Mouse (Mus musculus) myocyte (in vitro differentiated cells): ENCODE results near the gene Ankrd40. TPM values are rescaled to one million over a fixed set of nuclear protein-coding genes. Genes with fewer than 3 reads are reported as not detected.

ENCODE experiments used
- H3K27me3 ChIP-seq: one replicate; pipeline ENCODE4 v1.6.1; 2011; ENCODE audit not compliant: control insufficient read depth, insufficient read depth, insufficient read length
- H3K36me3 ChIP-seq: one replicate; pipeline ENCODE4 v1.6.1; 2011; ENCODE audit not compliant: control insufficient read depth, insufficient read depth
- H3K4me2 ChIP-seq: one replicate; pipeline ENCODE4 v1.6.1; 2011; ENCODE audit warnings: low read depth, control low read depth
- H3K4me3 ChIP-seq: one replicate; pipeline ENCODE4 v1.5.1; 2011; ENCODE audit warnings: mild to moderate bottlenecking, control low read depth, moderate library complexity
- H3K79me2 ChIP-seq: one replicate; pipeline ENCODE4 v1.6.1; 2011; ENCODE audit not compliant: control insufficient read depth, insufficient read depth
- H3ac ChIP-seq: one replicate; pipeline ENCODE4 v1.6.1; 2011; ENCODE audit not compliant: control insufficient read depth, insufficient read length
- CEBPB ChIP-seq: IDR thresholded peaks from 2 replicates; pipeline ENCODE4 v1.6.1; 2011; ENCODE audit warnings: mild to moderate bottlenecking, moderate library complexity; ENCODE audit not compliant: poor library complexity, insufficient read depth, severe bottlenecking
- E2F4 ChIP-seq: IDR thresholded peaks from one replicate; pipeline ENCODE4 v1.6.1; 2011; ENCODE audit warnings: mild to moderate bottlenecking, control low read depth, moderate library complexity; ENCODE audit not compliant: insufficient read depth
- MAX ChIP-seq: IDR thresholded peaks from one replicate; pipeline ENCODE4 v1.6.1; 2011; ENCODE audit warnings: low read depth, mild to moderate bottlenecking, control low read depth
- MYOD1 ChIP-seq, 3 experiments: IDR thresholded peaks; one replicate each; pipeline ENCODE4 v1.6.1; 2011; ENCODE audit warnings: control low read depth in 2 of 3, low read depth in 2 of 3, mild to moderate bottlenecking in 2 of 3, moderate library complexity in 1 of 3; ENCODE audit not compliant: insufficient read length in 2 of 3, control insufficient read depth in 1 of 3
- MYOG ChIP-seq, 3 experiments: IDR thresholded peaks; one replicate each; pipeline ENCODE4 v1.6.1; 2011; ENCODE audit warnings: control low read depth in 2 of 3, low read depth in 2 of 3, mild to moderate bottlenecking in 2 of 3; ENCODE audit not compliant: insufficient read length in 2 of 3, control insufficient read depth in 1 of 3, insufficient read depth in 1 of 3
- POLR2A ChIP-seq: IDR thresholded peaks from one replicate; pipeline ENCODE4 v1.6.1; 2011; ENCODE audit warnings: low read depth, mild to moderate bottlenecking, control low read depth, moderate library complexity; ENCODE audit not compliant: insufficient read length
- POLR2AphosphoS2 ChIP-seq: IDR thresholded peaks from one replicate; pipeline ENCODE4 v1.6.1; 2011; ENCODE audit warnings: low read depth, control low read depth; ENCODE audit not compliant: insufficient read length
- REST ChIP-seq: IDR thresholded peaks from one replicate; pipeline ENCODE4 v1.6.1; 2011; ENCODE audit warnings: mild to moderate bottlenecking, control low read depth, moderate library complexity; ENCODE audit not compliant: insufficient read depth, insufficient read length
- SRF ChIP-seq: IDR thresholded peaks from one replicate; pipeline ENCODE4 v1.6.1; 2011; ENCODE audit warnings: low read depth; ENCODE audit not compliant: control insufficient read depth, insufficient read length
- TCF12 ChIP-seq: IDR thresholded peaks from one replicate; pipeline ENCODE4 v1.6.1; 2011; ENCODE audit warnings: mild to moderate bottlenecking, control low read depth; ENCODE audit not compliant: poor library complexity, insufficient read depth, severe bottlenecking
- TCF3 ChIP-seq: IDR thresholded peaks from one replicate; pipeline ENCODE4 v1.6.1; 2011; ENCODE audit warnings: low read depth, control low read depth; ENCODE audit not compliant: insufficient read length
- USF1 ChIP-seq: IDR thresholded peaks from one replicate; pipeline ENCODE4 v1.6.1; 2011; ENCODE audit warnings: low read depth, mild to moderate bottlenecking, control low read depth, moderate library complexity
- polyA plus RNA-seq: library from polyadenylated mRNA; unstranded; fragments of >200 nt; fragmentation: generic; extraction: Trizol; gene quantifications from one replicate; pipeline ENCODE4 v1.2.1, GENCODE M21; 2012; ENCODE audit warnings: missing spikeins

Gene Ankrd40
- polyA plus RNA-seq, 1 experiment = 105 TPM

DNA sequence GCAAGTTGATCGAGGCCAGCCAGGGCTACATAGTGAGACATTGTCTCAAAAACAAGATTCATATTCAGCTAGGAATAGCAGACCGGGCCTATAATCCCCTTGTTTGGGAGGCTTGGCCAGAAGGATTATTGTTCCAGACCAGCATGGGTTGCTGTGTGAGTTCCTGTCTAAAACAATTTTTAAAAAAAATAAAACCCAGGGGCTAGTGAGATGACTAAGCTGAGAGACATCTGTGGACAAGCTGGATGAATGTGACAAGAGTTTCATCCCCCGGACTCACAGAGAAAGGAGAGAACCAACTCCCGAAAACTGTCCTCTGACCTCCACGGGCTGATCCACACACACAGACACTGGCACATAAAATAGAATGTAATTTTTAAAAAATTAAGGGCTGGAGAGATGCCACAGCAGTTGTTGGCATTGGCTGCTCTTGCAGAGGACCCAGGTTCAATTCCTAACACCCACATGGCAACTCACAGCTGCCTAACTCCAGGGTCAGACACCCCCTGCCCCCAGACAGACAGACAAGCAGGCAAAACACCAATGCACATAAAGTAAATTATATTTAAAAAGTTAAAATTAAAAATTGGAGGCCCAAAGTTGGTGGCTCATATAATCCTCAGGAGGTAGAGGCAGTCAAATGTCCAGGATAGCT lies 4.4 kb upstream of the Ankrd40 start:
- peak overlapping the region; percentile 97 for H3K4me2 ChIP-seq

GRCm38 (mm10) chr11:94324618-94325017 lies 3.2 kb upstream of the Ankrd40 start:
- no peaks in the 10 kb centered on the region for H3K36me3 ChIP-seq

More for the DNA sequence above, 4.4 kb upstream of the Ankrd40 start:
- TF ChIP-seq MYOD1 (IDR thresholded peaks at IDR 0.05; ENCODE audit: control insufficient read depth in 1 of 3, insufficient read length in 2 of 3, low read depth in 2 of 3) (no peak), SRF (no peak), TCF3 (no peak), MYOG (IDR thresholded peaks at IDR 0.05; ENCODE audit: control insufficient read depth in 1 of 3, insufficient read depth in 1 of 3, insufficient read length in 2 of 3, low read depth in 2 of 3) (no peak)
- Histone ChIP-seq H3K79me2 (peaks cover 33% of the 10 kb centered on the region), H3K4me3 (no peak overlapping the region), H3ac (no peak overlapping the region), H3K36me3 (no peaks in the 10 kb centered on the region), H3K27me3 (no peaks in the 10 kb centered on the region)

DNA sequence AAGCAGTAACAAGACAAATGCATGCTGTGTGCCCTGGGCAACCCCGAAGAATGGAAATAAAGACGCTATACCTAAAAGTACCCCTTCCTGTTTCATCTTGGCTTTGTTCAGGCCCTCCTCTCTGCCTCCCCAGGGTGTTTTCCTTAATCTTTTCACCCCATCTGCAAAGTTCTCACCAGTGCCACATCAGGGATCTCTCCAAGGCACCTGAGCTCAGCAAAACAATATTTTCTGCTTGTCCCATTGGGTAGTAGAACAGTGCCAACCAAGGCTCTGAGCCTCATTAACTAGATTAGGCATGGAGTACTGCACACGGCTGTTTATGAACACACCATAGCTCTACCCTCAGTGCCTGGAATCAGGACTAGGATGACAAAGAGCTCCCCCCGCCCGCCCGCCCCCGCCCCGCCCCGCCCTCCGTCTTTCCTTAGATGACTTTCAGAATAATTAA lies 815 bp upstream of the Ankrd40 start:
- peak overlapping the region; percentile 53 for H3K4me3 ChIP-seq

More at GRCm38 (mm10) chr11:94324618-94325017, 3.2 kb upstream of the Ankrd40 start:
- peaks cover 33% of the 10 kb centered on the region for H3K79me2 ChIP-seq
- TF ChIP-seq E2F4 (no peak), TCF12 (no peak), MYOG (IDR thresholded peaks at IDR 0.05; ENCODE audit: control insufficient read depth in 1 of 3, insufficient read depth in 1 of 3, insufficient read length in 2 of 3, low read depth in 2 of 3) (no peak), CEBPB (no peak), SRF (no peak), POLR2AphosphoS2 (no peak), TCF3 (no peak), MAX (no peak), REST (no peak), POLR2A (no peak)
- no peak overlapping the region for H3ac ChIP-seq
- H3K4me2 ChIP-seq = peak overlapping the region; percentile 57
- H3K4me3 ChIP-seq = no peak overlapping the region
- no peaks in the 10 kb centered on the region for H3K27me3 ChIP-seq

GRCm38 (mm10) chr11:94328644-94329025 lies 834 bp downstream of the Ankrd40 start:
- H3K4me2 ChIP-seq = peak overlapping the region; percentile 94
- peaks cover 45% of the 10 kb centered on the region for H3K79me2 ChIP-seq
- no peaks in the 10 kb centered on the region for H3K27me3 ChIP-seq
- peak overlapping the region; percentile 53 for H3K4me3 ChIP-seq
- peak overlapping the region; percentile 94 for H3ac ChIP-seq
- peaks cover 11% of the 10 kb centered on the region for H3K36me3 ChIP-seq
- TF ChIP-seq CEBPB (no peak), USF1 (no peak), POLR2AphosphoS2 (no peak), SRF (no peak), MYOG (IDR thresholded peaks at IDR 0.05; ENCODE audit: control insufficient read depth in 1 of 3, insufficient read depth in 1 of 3, insufficient read length in 2 of 3, low read depth in 2 of 3) (no peak), REST (no peak), MYOD1 (IDR thresholded peaks at IDR 0.05; ENCODE audit: control insufficient read depth in 1 of 3, insufficient read length in 2 of 3, low read depth in 2 of 3) (no peak), TCF12 (no peak), TCF3 (no peak), E2F4 (no peak), POLR2A (no peak), MAX (no peak)

More for the DNA sequence above, 815 bp upstream of the Ankrd40 start:
- no peak for TF ChIP-seq SRF
- TF ChIP-seq MYOG (IDR thresholded peaks at IDR 0.05; ENCODE audit: control insufficient read depth in 1 of 3, insufficient read depth in 1 of 3, insufficient read length in 2 of 3, low read depth in 2 of 3) = no peak
- TF ChIP-seq MAX = no peak
- no peak for TF ChIP-seq USF1
- no peak for TF ChIP-seq E2F4
- no peak overlapping the region for H3ac ChIP-seq
- no peaks in the 10 kb centered on the region for H3K27me3 ChIP-seq
- peaks cover 37% of the 10 kb centered on the region for H3K79me2 ChIP-seq
- H3K4me2 ChIP-seq = peak overlapping the region; percentile 88
- peaks cover 10% of the 10 kb centered on the region for H3K36me3 ChIP-seq

GRCm38 (mm10) chr11:94329270-94329891 lies 1.6 kb downstream of the Ankrd40 start:
- Histone ChIP-seq H3K36me3 (peaks cover 11% of the 10 kb centered on the region), H3ac (no peak overlapping the region), H3K4me3 (peak overlapping the region; percentile 53), H3K4me2 (peak overlapping the region; percentile 94), H3K27me3 (no peaks in the 10 kb centered on the region), H3K79me2 (peaks cover 48% of the 10 kb centered on the region)
- TF ChIP-seq MYOD1 (IDR thresholded peaks at IDR 0.05; ENCODE audit: control insufficient read depth in 1 of 3, insufficient read length in 2 of 3, low read depth in 2 of 3) (no peak), CEBPB (peak; percentile 50; the same call in 1 of the 2 replicates)
